Mouse (Mus musculus) lung, postnatal 0 days (tissue): ENCODE results near the gene Eif4e. TPM values are rescaled to one million over a fixed set of nuclear protein-coding genes. Genes with fewer than 3 reads are reported as not detected.

Source experiments
- ATAC-seq: fragments of 200-750 bp; cut with Nextera tagmentation; 2 replicates; pipeline ENCODE4 v1.8.0; 2017; ENCODE audit warnings: moderate library complexity
- DNase-seq: peaks from one replicate; pipeline ENCODE4 v3.0.0-alpha.2; 2016; ENCODE audit warnings: low spot score
- H3K27ac ChIP-seq: fragments of 300-500 bp; sonication (generic); 2 replicates; pipeline ENCODE4 v1.5.1; 2014; ENCODE audit warnings: antibody characterized with exemption, mild to moderate bottlenecking, low read length, mixed read lengths
- H3K27me3 ChIP-seq: fragments of 300-500 bp; sonication (generic); replicated peaks from 2 replicates; pipeline ENCODE4 v1.6.1; 2014; ENCODE audit warnings: low read length, mixed read lengths; ENCODE audit not compliant: insufficient read depth
- H3K36me3 ChIP-seq: fragments of 300-500 bp; sonication (generic); 2 replicates; pipeline ENCODE4 v1.6.1; 2014; ENCODE audit warnings: low read length, mixed read lengths; ENCODE audit not compliant: insufficient read depth
- H3K4me1 ChIP-seq: fragments of 300-500 bp; sonication (generic); 2 replicates; pipeline ENCODE4 v1.6.1; 2014; ENCODE audit warnings: antibody characterized with exemption, low read depth, low read length, mixed read lengths; ENCODE audit not compliant: insufficient read depth
- H3K4me2 ChIP-seq: fragments of 300-500 bp; sonication (generic); replicated peaks from 2 replicates; pipeline ENCODE4 v1.6.1; 2014; ENCODE audit warnings: low read depth, mild to moderate bottlenecking, low read length, moderate library complexity, mixed read lengths
- H3K4me3 ChIP-seq: fragments of 300-500 bp; sonication (generic); 2 replicates; pipeline ENCODE4 v1.5.1; 2014; ENCODE audit warnings: low read depth, low read length
- H3K9ac ChIP-seq: fragments of 300-500 bp; sonication (generic); replicated peaks from 2 replicates; pipeline ENCODE4 v1.6.1; 2014; ENCODE audit warnings: low read depth, mild to moderate bottlenecking
- H3K9me3 ChIP-seq: fragments of 300-500 bp; sonication (generic); 2 replicates; pipeline ENCODE4 v1.6.1; 2016; ENCODE audit warnings: low read length, mixed read lengths
- CTCF ChIP-seq: IDR thresholded peaks from 2 replicates; pipeline ENCODE4 v1.5.1; 2016; ENCODE audit warnings: antibody characterized with exemption, mild to moderate bottlenecking
- EP300 ChIP-seq: IDR thresholded peaks from 2 replicates; pipeline ENCODE4 v1.6.1; 2016; ENCODE audit warnings: antibody characterized with exemption, mild to moderate bottlenecking, control low read depth
- WGBS: fragments of 180-500 bp; shearing (Covaris S2); extraction: QIAGEN DNeasy Blood & Tissue Kit; methylation state at CpG from one replicate; pipeline ENCODE4 v1.1.7; 2014; 5-methylcytosine and 5-hydroxymethylcytosine counted together
- polyA plus RNA-seq: library from polyadenylated mRNA; unstranded; fragments of >200 nt; fragmentation: Nextera tagmentation; extraction: Ambion mirVana; gene quantifications from 2 replicates; pipeline ENCODE4 v1.2.1, GENCODE M21; 2015

Gene Eif4e
- polyA plus RNA-seq, 1 experiment from 2014 or later, result 125 TPM

DNA sequence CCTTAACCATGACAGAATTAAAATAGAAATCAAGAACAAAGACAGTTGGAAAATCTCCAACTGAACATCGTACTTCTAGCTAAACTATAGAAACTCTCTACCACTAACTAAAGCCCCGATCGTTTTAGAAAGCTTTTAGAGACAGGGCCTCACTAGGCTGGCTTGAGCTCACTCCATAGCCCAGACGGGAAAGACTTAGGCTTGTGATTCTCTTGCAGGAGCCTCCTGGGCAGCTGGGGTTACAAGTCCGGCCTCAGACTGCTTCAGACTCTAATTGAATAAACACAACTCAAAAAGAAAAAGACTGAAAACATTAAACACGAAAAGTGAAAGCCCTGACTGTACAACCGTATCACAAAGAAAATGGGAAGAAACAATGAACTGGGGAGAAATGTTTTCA lies 60.2 kb downstream of the Eif4e start:
- H3K9me3 ChIP-seq, result no peaks in the 10 kb centered on the region
- H3K4me3 ChIP-seq, result no peak overlapping the region
- no peaks in the 10 kb centered on the region for H3K4me1 ChIP-seq
- no peak overlapping the region for H3K4me2 ChIP-seq
- TF ChIP-seq EP300, result no peak
- no peak for TF ChIP-seq CTCF
- no peaks in the 10 kb centered on the region for H3K36me3 ChIP-seq
- no peak overlapping the region for H3K9ac ChIP-seq
- no peak for ATAC-seq
- DNase-seq, result no peak
- no peaks in the 10 kb centered on the region for H3K27me3 ChIP-seq
- H3K27ac ChIP-seq, result no peak overlapping the region
- 42% methylated on average over 7 of the region's 7 CpGs for WGBS

DNA sequence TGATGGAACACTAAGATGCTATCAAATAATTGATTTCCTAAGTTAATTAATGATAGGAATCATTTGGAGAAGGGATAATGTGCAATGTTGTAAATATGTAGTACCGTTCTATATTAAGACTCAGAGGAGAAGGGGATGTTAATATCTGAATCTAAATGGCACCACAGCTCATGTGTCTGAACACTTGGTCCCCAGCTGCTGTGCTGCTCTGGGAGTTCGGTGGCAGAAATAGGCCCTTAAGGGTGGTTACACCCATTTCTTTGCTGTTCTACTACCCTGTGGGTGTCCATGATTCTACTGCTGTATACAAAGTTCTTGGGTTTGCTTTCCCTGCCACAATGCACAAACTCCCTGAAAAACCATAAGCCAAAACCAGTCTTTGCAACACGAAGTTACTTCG lies 61.2 kb downstream of the Eif4e start:
- Histone ChIP-seq H3K9me3 (no peaks in the 10 kb centered on the region), H3K27ac (no peak overlapping the region), H3K4me1 (no peaks in the 10 kb centered on the region), H3K27me3 (no peaks in the 10 kb centered on the region), H3K36me3 (no peaks in the 10 kb centered on the region), H3K4me3 (no peak overlapping the region), H3K4me2 (no peak overlapping the region), H3K9ac (no peak overlapping the region)
- DNase-seq (no peak), ATAC-seq (no peak)
- TF ChIP-seq CTCF (no peak), EP300 (no peak)
- 91% methylated on average over 4 of the region's 4 CpGs for WGBS

DNA sequence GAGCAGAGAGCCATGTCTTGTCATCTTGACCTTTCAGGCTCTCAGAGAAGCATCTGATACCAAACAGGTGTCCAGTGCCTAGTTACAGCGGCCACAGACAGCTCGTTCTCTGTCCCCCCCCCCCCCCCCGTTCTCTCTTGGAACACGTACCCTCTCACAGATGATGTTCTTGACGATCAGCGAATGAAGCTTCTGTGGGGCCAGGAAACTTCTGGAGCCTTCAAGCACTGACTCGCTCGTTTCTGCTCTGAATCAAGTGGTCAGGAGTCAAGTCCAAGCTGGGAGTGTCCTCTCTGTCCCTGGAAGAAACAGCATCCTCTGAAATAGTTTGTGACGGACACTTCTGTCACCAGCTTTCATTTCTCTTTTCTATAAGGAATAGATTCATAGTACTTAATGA lies 62.0 kb downstream of the Eif4e start:
- H3K9ac ChIP-seq, result no peak overlapping the region
- DNase-seq, result no peak
- no peak overlapping the region for H3K27ac ChIP-seq
- H3K4me2 ChIP-seq, result no peak overlapping the region
- 69% methylated on average over 9 of the region's 9 CpGs for WGBS
- H3K36me3 ChIP-seq, result no peaks in the 10 kb centered on the region
- no peaks in the 10 kb centered on the region for H3K4me1 ChIP-seq
- H3K4me3 ChIP-seq, result no peak overlapping the region
- no peaks in the 10 kb centered on the region for H3K9me3 ChIP-seq
- no peak for ATAC-seq
- no peak for TF ChIP-seq EP300
- no peak for TF ChIP-seq CTCF
- H3K27me3 ChIP-seq, result no peaks in the 10 kb centered on the region

DNA sequence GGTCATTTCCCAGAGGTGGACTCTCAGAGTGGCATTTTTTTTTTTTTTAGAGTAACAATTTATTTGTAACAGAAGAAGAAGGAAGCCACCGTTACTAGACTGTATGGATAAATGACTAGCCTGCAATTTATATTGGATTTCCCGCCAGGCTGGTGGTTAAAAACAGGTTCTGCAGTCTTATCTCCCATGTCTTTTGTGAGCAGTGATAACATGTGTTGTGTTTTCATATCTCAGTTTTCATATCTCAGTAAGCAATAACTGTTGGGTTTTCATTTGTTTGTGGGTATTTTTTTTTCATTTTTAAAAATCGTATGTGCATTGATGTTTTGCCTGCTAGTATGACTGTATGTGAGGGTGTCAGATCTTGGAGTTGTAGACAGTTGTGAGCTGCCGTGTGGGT lies 65.0 kb downstream of the Eif4e start:
- DNase-seq, result no peak
- Histone ChIP-seq H3K9ac (no peak overlapping the region), H3K4me3 (no peak overlapping the region), H3K27me3 (no peaks in the 10 kb centered on the region), H3K36me3 (no peaks in the 10 kb centered on the region), H3K9me3 (no peaks in the 10 kb centered on the region), H3K4me2 (no peak overlapping the region), H3K4me1 (no peaks in the 10 kb centered on the region), H3K27ac (no peak overlapping the region)
- TF ChIP-seq CTCF, result no peak
- TF ChIP-seq EP300, result no peak
- 91% methylated on average over 4 of the region's 4 CpGs for whole genome bisulfite sequencing
- ATAC-seq, result no peak

DNA sequence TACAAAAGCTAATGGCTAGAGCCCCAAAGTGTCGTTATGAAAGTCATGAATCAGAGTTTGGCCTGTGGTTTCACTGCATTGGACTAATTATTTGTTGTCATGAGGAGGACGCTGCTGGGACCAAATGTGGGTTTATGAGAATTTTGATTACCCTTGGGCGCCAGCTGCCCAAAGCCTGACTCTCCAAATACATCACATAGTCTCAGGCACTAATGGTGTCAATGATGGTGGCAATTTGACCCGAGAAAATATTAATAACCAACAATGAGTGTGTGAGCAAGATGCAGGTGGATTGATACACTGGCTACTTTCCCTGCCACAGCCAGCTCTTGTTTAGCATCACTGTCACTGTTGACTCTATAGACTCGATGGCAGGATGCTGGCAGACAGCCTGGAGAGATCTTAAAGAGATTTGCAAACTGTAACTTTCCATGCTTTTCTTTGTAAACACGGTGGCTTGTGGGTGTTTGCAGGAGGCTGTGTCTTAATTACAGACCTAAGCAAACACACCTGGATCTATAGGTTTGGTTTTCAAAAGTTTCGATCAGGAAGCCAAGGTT lies 65.9 kb downstream of the Eif4e start:
- H3K4me1 ChIP-seq, result no peaks in the 10 kb centered on the region
- WGBS, result 66% methylated on average over 7 of the region's 7 CpGs
- H3K4me2 ChIP-seq, result no peak overlapping the region
- DNase-seq, result no peak
- H3K4me3 ChIP-seq, result no peak overlapping the region
- no peaks in the 10 kb centered on the region for H3K36me3 ChIP-seq
- no peak for TF ChIP-seq EP300
- TF ChIP-seq CTCF, result no peak
- H3K27ac ChIP-seq, result no peak overlapping the region
- no peaks in the 10 kb centered on the region for H3K9me3 ChIP-seq
- no peak overlapping the region for H3K9ac ChIP-seq
- no peak for ATAC-seq
- H3K27me3 ChIP-seq, result no peaks in the 10 kb centered on the region

DNA sequence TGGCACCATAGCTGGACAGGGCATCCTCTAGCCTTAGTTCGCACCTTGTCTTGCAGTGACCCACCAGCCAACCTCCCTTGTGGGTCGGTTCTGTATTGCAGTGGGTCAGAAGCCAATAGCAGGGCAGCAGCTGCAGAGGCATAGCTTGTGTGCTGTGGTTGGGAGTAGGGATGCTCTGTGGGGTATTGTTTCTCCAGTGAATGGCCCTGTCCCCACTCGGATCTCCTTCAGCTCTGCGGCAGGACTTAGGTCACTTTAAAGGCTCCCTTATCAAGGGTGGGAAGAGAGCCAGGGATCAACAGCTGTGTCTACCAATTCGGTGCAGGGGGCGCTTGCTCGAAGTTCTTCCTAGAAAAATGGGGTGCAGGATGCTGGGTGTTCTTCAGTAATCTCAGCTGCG lies 67.2 kb downstream of the Eif4e start:
- TF ChIP-seq CTCF (no peak), EP300 (no peak)
- 62% methylated on average over 8 of the region's 8 CpGs for WGBS

DNA sequence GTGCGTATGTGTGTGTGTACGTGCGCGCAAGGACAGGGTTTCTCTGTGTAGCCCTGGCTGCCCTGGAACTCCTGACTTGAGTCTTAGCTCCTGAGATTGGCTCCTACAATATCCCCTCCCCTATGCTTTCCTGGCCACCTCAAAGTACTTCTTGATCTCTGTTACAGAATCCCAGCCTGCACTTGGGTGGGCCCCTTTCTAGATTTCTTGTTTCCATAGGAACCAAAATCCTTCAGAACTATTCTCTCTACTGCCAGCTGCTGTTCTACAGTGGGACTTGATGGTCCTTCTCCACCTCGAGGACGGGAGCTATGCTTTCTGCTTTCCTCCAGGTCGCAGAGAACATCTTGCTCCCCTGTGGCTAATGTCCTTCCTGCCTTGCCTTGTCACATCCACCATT lies 67.9 kb downstream of the Eif4e start:
- Histone ChIP-seq H3K9ac (no peak overlapping the region), H3K4me2 (no peak overlapping the region), H3K36me3 (no peaks in the 10 kb centered on the region), H3K27me3 (no peaks in the 10 kb centered on the region), H3K27ac (no peak overlapping the region), H3K4me1 (no peaks in the 10 kb centered on the region), H3K9me3 (no peaks in the 10 kb centered on the region), H3K4me3 (no peak overlapping the region)
- ATAC-seq, result no peak
- TF ChIP-seq EP300, result no peak
- no peak for TF ChIP-seq CTCF
- WGBS, result 71% methylated on average over 7 of the region's 7 CpGs
- DNase-seq, result peak; percentile 8

More for the DNA sequence above, 67.2 kb downstream of the Eif4e start:
- Histone ChIP-seq H3K36me3 (no peaks in the 10 kb centered on the region), H3K27me3 (no peaks in the 10 kb centered on the region), H3K9me3 (no peaks in the 10 kb centered on the region), H3K4me3 (no peak overlapping the region), H3K4me2 (no peak overlapping the region), H3K9ac (no peak overlapping the region), H3K27ac (no peak overlapping the region), H3K4me1 (no peaks in the 10 kb centered on the region)
- DNase-seq (no peak), ATAC-seq (no peak)
